Mouse (Mus musculus): ENCODE measurements at regions not wholly inside any gene's neighbourhood (a gene's known extent, or its start where the extent isn't known, plus 50 kb on each side); places are given as distances from the start of the nearest gene placed in this dataset.
"Not testable (repeated sequence)": the region's sequence is repeated elsewhere in the genome, so short reads cannot be mapped to it uniquely, and the experiment has no call there.

- DNase-seq, result peak; percentile 8 to 36
These were observed 170.5 kb downstream of the Pdzph1 start for GRCm38 (mm10) chr17:58820588-58821195.

GRCm38 (mm10) chr17:58819339-58819738 is 171.8 kb downstream of the Pdzph1 start:
- DNase-seq, result no peak

- DNase-seq, result not testable (repeated sequence)
These were observed 215.7 kb downstream of the Pdzph1 start for GRCm38 (mm10) chr17:58775451-58775850.

- DNase-seq, result no peak
These were observed 217.6 kb downstream of the Pdzph1 start for GRCm38 (mm10) chr17:58773595-58773994.

GRCm38 (mm10) chr17:58765141-58765540 is 226.0 kb downstream of the Pdzph1 start:
- peak; percentile 18 to 20 for DNase-seq

GRCm38 (mm10) chr17:58749000-58749399 is 242.2 kb downstream of the Pdzph1 start:
- no peak for DNase-seq

GRCm38 (mm10) chr17:58748264-58748663 is 242.9 kb downstream of the Pdzph1 start:
- DNase-seq, result no peak

- DNase-seq, result no peak
These were observed 280.3 kb downstream of the Pdzph1 start for GRCm38 (mm10) chr17:58710748-58711478.

GRCm38 (mm10) chr17:58690211-58690610 is 301.0 kb downstream of the Pdzph1 start:
- no peak for DNase-seq

GRCm38 (mm10) chr17:58672291-58672690 is 318.9 kb downstream of the Pdzph1 start:
- no peak for DNase-seq

- DNase-seq, result no peak
These were observed 323.1 kb downstream of the Pdzph1 start for GRCm38 (mm10) chr17:58668036-58668435.

- DNase-seq, result no peak
These were observed 347.4 kb downstream of the Pdzph1 start for GRCm38 (mm10) chr17:58643793-58644192.

- DNase-seq, result peak; percentile 8 to 22
These were observed 348.9 kb downstream of the Pdzph1 start for GRCm38 (mm10) chr17:58642273-58642672.

GRCm38 (mm10) chr17:58598911-58599310 is 392.3 kb downstream of the Pdzph1 start:
- no peak for DNase-seq

- DNase-seq, result no peak
These were observed 394.5 kb downstream of the Pdzph1 start for GRCm38 (mm10) chr17:58596661-58597060.

- DNase-seq, result peak; percentile 3 to 7
These were observed 403.2 kb downstream of the Pdzph1 start for GRCm38 (mm10) chr17:58587946-58588345.

- no peak for DNase-seq
These were observed 418.3 kb downstream of the Pdzph1 start for GRCm38 (mm10) chr17:58572885-58573284.

All from kidney, postnatal 36 days (tissue).